Mouse (Mus musculus) ES-E14 (cell line): ENCODE results near the gene Def8.
"Not testable (repeated sequence)": the region's sequence is repeated elsewhere in the genome, so short reads cannot be mapped to it uniquely, and the experiment has no call there.

Experiments used
- HCFC1 ChIP-seq: IDR thresholded peaks from 2 replicates; pipeline ENCODE4 v1.6.1; 2012; ENCODE audit warnings: low read length, inconsistent platforms, borderline replicate concordance; ENCODE audit not compliant: insufficient read depth
- MAFK ChIP-seq: IDR thresholded peaks from 2 replicates; pipeline ENCODE4 v1.6.1; 2014; ENCODE audit warnings: mild to moderate bottlenecking, low read depth, low read length, inconsistent platforms; ENCODE audit not compliant: insufficient read depth
- ZC3H11A ChIP-seq: IDR thresholded peaks from 2 replicates; pipeline ENCODE4 v1.6.1; 2012; ENCODE audit warnings: low read depth, mild to moderate bottlenecking, inconsistent platforms, low read length, borderline replicate concordance
- ZNF384 ChIP-seq: IDR thresholded peaks from 2 replicates; pipeline ENCODE4 v1.6.1; 2012; ENCODE audit warnings: low read depth, low read length, inconsistent platforms

DNA sequence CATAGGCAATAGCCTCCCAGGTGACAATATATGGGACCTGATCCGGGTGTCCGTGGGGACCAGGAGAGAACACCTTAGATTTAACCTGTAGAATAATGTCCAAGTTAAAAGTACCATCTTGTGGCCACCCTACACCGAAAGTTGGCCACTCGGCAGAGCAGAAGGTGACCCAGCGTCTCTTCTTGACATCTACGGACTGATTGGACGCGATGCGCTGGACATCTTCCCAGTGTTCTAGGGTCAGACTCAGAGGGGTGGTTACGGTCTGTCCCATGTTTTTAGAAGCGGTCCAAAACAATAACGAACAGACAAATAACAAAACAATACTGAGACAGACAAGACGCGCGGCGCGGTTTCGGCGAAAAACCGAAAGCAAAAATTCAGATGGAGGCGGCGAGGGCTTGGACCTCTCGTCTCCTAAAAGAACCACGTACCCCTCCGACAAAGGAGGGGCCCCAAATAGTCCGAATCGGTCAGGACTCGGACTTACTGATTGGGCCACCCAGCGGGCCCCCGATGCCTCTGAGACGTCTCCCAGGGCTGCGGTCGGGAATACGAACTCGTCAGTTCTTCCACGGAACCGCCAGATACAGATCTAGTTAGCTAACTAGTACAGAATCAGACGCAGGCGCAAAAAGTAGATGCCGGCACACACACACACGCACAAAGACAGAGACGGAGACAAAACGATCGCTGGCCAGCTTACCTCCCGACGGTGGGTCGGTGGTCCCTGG is 10.1 kb downstream of the Def8 start:
- TF ChIP-seq ZC3H11A, MAFK, ZNF384, HCFC1: not testable (repeated sequence)
